Mouse (Mus musculus) CD8-positive naive resting alpha-beta T cell, adult 2 months (primary cell): ENCODE measurements around the gene Fam184b.

Experiments used
- DNase-seq, 2 experiments: peaks; one replicate each; pipeline ENCODE4 v3.0.0; 2022; ENCODE audit warnings: low read depth in 2 of 2, low spot score in 2 of 2

Fam184b gene

GRCm38 (mm10) chr5:45595363-45596039, 43.9 kb downstream of the Fam184b start:
- no peak for DNase-seq

- DNase-seq, result no peak
Observed at GRCm38 (mm10) chr5:45593276-45593675, 46.1 kb downstream of the Fam184b start.

DNA sequence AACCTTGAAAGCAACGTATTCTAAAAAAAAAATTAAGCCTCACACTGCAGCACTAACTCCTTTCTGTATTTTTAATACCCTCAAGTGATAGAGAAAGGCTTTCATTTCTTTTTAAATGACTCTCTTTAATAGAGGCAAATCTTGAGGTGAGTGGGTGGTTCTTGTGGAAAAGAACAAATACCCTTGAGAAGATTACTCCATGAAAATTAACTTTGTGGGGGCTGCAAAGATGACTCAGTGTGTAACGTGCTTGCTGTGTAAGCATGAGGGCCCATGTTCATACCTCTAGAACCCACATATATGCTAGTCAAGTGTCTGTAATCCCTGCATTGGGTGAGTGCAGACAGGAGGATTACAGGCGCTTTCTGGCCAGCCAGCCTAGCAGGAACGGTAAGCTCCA, 49.3 kb downstream of the Fam184b start:
- DNase-seq, result no peak

GRCm38 (mm10) chr5:45584601-45585000, 54.8 kb downstream of the Fam184b start:
- DNase-seq, result no peak

GRCm38 (mm10) chr5:45580279-45580678, 59.1 kb downstream of the Fam184b start:
- DNase-seq, result no peak

DNA sequence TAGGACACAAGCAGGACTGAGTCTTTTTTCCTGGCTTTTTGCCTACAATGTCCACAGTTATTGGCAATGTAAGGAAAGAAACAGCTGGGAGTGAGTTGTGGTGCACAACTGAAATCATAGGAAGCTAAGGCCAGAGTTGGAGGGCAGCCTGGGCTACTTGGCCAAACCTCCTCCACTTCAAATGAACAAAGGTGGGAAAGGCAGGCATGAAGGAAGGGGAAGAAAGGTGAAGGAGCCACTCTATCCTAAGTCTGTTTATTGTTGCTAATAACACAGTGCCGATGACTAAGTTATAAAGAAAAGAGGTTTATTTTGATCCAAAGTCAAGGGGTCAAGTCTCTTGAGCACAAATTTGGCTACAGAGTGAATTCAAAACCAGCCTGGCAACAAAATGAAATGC, 62.0 kb downstream of the Fam184b start:
- no peak for DNase-seq

DNA sequence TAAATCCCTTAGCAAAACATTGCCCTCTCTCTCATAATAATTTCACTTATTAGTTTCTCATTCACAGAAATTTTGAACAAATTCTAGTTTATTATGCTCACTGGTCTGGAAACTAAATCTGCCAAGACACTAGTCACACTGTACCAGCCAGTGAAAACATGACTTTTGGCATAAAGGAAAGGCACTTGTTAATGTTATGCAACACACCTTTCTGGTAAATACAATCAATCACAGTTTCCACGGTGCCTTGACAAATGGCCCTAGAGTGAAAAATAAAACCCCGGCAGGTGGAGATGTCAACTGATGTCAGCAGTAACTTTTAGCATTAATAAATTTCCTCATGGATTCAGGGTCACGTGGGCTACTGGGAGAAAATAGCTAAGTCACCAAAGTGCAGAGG, 62.7 kb downstream of the Fam184b start:
- no peak for DNase-seq

- DNase-seq, result no peak
Observed at GRCm38 (mm10) chr5:45572816-45573215, 66.6 kb downstream of the Fam184b start.

DNA sequence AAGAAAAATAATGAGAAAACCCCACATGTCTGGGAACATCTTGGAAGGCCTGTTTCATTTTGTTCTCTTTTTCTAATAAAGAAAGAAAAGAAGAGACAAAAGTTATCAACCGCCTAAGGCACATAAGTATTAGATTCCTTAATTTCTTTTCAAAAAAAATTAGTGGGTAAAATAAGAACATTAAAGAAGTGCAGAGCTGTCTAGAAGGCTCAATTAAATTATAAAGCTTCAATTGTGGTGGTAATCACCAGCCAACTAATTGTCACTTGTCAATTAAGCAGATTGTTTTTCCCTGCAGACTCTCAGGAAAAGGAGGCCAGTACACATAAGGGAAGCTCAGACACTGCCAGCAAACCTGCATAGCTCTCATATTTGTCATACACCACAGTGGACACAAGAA, 73.6 kb downstream of the Fam184b start:
- no peak for DNase-seq

DNA sequence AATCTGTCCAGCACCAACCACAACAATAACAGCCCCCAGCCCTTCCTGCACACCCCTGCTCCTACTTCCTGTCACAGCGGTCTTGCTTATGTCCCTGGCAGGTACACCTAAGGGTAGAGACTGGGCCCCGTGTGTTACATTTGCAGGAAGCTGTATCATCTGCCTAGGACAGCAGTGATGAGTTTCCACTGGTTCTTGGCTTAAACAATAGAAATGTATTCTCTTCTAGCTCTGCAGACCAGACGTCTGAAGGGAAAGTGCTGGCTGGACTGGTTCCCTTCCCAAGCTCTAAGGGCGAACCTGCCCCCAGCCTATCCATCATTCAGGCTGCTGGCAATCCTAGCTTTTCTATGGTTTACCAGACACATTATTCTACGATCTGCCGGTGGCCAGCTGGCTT, 75.4 kb downstream of the Fam184b start:
- DNase-seq, result no peak

DNA sequence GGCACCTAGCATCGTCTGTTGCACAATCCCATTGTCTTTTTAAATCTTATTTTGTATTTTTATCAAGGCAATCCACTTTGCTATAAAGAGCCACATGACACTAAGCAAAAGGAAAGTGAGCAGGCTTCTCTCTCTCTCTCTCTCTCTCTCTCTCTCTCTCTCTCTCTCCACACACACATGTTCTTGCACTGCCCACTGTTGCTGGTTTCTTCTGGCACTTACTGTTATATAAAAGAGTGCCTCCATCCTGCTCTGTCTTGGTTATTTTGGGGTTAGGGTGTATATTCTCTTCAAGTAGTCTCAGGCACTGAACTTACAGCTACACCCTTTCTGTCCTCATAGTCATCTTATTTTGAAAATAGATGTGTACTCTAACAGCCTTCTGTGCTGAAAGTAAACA, 89.8 kb downstream of the Fam184b start:
- no peak for DNase-seq

DNA sequence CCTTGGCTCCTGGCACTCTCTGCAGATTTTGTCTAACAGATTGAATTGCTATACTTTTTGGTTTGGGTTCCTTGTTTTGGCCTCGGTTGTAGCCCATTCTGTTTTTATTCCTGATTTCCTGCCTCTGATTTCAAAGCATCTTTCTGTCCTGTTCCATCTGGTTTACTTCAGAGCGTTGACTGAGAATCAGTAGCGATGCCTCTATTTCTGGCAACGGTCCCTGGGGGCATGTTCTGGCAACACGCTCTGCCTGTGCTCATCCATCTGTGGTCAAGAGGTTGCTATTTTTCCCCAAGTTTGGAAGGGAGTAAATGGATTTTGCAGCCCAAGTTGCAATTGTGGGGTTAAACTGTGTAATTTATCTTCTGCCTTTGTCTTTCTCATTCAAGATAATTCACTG, 96.0 kb downstream of the Fam184b start:
- DNase-seq, result no peak

- DNase-seq, result no peak
Observed at GRCm38 (mm10) chr5:45539502-45539901, 99.9 kb downstream of the Fam184b start.

DNA sequence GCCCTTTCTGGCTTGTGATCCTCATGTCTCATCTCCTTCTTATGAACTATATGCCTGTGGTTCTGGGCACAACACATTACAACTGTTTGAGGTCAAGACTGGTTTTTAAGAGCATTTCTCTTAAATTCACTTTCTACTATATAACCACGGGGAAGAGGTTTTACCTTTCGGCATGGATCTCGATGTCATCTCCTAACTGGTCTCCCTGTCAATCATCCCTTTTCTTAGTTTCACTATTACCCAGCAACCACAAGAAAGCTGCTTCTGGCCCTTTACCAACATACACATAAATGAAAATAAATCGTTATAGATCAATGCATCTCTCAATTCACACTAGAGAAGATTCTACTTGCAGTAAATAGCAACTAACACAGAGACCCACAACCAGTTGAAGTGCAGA, 104.2 kb downstream of the Fam184b start:
- no peak for DNase-seq

GRCm38 (mm10) chr5:45534319-45535098, 104.9 kb downstream of the Fam184b start:
- DNase-seq, result peak; percentile 61 to 74

DNA sequence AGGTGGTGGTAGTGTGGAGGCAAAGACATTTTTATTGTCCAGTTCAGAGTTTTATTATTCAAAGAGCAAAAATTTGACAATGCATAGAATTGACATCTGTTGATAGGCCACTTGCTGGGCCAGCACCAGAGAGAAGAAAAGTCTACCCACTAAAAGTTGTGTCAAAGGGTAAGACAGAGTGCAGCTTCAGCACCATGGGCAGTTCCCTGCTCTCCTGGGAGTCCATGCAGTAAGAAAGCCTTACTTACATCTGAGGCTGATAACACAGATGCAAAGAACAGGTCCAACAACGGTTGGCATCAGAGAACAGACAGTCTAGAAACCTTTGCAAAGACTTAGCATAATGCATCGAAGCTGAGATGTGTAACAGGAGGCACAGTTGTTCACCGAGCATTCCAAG, 109.7 kb downstream of the Fam184b start:
- no peak for DNase-seq

GRCm38 (mm10) chr5:45526338-45526737, 113.1 kb downstream of the Fam184b start:
- no peak for DNase-seq

GRCm38 (mm10) chr5:45525101-45525500, 114.3 kb downstream of the Fam184b start:
- no peak for DNase-seq

DNA sequence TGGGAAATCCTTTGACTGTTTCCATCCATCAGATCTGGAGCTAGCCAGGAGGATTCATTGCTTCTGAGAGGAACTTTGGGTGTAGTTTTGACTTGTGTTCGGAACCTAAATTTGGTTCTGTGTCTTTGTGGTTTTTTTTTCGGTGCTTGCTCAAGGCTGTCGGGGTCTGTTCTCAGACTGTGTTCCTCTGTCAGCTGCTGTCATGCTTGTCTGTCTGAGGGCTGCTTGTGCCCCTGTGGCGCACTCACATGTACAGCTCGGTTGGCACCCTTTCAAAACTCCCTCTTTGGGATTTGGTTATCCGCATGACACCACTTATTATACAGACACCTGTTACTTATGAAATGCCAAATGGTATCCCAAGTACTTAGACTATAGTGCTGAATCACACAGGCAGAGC, 117.8 kb downstream of the Fam184b start:
- no peak for DNase-seq

DNA sequence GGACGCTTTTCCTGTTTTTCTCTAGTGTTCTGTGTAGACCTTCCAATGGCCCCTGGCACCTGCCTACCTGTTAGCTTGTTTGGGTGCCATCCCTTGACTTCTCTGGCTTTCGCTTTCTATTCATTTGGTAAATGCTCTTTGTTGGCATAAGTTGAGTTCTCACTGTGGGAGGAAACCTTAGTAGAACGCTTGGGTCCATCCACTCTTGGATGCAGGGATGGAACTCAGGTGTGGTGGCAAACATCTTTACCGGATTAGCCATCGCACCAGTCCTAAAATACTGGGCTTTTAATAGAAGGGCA, 118.7 kb downstream of the Fam184b start:
- no peak for DNase-seq

- DNase-seq, result peak; percentile 89 to 90
Observed at GRCm38 (mm10) chr5:45519960-45520808, 119.2 kb downstream of the Fam184b start, which contains the start of gene Med28. Med28 (plus strand) TSS chr5:45520229.

DNA sequence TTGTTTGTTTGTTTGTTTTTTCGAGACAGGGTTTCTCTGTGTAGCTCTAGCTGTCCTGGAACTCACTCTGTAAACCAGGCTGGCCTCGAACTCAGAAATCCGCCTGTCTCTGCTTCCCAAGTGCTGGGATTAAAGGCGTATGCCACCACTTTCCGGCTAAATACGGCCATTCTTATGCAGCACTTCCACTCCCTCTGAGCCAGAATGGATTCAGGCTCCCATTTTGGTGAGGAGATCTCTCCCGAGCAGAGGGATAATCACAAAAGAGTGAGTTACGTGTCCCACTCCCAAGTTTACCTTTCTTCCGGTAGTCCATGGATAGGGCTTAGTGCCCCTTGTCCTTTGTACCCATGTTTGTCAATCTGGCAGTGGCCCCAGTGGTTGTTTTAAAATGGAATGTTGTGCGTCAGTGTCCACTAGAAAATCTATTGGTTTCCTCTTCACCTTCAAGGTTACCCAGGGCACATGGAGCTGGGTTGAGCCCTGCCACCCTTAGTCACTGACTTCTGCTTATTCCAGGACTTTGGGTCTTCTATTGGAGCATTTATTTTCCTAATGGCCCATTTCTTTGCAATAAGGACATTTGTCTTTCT, 124.2 kb downstream of the Fam184b start:
- no peak for DNase-seq
